Mouse (Mus musculus): Measurements from ENCODE around the gene Hoxc9.

Gene Hoxc9

DNA sequence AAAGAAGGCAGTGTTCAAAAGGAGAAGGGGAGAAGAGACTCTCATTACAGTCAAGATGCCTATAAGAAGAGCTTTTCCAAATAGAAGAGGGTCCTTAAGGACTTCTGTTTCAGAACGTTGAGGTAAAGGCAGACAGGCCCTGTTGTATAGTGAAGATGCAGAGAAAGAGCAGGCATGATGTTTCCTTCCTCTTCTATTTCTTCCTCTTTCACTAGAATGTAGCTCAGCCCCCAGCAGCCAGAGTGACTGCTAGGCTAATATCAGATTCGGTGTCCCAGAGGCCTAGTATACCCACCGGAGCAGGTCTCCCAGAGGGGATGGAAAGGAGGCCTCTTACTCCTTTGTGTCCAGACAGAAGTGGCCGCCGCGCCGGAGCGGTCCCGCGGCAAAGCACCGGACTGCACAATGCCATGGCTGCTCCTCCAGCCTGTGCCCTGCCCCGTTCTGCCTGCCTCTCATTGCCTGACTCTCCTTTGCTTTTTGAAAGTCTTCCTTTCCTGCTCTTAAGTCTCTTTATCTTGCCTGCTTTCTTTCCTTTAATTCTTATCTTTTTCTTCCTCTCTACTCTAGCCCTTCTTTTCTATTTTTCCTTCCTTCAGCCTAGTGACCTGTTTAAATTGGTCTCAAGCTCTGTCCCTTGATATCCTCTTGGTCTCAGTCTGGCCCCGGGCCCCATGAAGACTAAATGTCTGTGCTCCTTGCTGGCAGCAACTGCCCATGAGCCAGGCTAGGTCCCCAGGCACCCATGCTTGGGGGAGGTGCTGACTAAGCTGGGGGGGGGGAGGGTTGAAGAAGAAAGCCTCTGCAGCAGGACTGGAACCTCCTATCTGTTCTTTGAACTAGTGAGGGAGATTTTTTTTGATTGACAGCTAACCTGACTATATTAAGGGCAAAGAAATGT, 2.6 kb downstream of the Hoxc9 start:
- DNase-seq: no peak

DNA sequence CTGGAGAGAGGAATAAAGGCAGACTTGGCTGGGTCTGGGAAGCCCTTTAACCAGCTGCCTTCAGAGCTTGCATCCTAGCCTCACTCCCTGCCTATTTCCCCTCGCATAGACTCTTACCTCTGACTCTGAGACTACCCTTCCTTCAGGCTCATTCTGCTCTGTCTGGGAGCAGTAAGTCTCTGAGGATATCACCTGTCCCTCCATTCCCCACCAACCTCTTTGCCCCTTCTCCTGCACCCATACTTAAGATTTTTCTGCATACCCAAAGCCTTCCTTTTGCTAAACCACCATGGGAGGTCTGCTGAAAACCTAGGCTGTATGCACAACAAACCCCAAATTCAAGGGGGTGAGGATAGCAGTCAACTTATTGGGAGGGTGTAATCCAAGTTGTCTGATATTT, 3.7 kb downstream of the Hoxc9 start:
- no peak for DNase-seq

- no peak for DNase-seq
Measured at GRCm38 (mm10) chr15:102980352-102980751, 4.1 kb downstream of the Hoxc9 start.

GRCm38 (mm10) chr15:102980912-102981311, 4.7 kb downstream of the Hoxc9 start:
- DNase-seq: no peak

DNA sequence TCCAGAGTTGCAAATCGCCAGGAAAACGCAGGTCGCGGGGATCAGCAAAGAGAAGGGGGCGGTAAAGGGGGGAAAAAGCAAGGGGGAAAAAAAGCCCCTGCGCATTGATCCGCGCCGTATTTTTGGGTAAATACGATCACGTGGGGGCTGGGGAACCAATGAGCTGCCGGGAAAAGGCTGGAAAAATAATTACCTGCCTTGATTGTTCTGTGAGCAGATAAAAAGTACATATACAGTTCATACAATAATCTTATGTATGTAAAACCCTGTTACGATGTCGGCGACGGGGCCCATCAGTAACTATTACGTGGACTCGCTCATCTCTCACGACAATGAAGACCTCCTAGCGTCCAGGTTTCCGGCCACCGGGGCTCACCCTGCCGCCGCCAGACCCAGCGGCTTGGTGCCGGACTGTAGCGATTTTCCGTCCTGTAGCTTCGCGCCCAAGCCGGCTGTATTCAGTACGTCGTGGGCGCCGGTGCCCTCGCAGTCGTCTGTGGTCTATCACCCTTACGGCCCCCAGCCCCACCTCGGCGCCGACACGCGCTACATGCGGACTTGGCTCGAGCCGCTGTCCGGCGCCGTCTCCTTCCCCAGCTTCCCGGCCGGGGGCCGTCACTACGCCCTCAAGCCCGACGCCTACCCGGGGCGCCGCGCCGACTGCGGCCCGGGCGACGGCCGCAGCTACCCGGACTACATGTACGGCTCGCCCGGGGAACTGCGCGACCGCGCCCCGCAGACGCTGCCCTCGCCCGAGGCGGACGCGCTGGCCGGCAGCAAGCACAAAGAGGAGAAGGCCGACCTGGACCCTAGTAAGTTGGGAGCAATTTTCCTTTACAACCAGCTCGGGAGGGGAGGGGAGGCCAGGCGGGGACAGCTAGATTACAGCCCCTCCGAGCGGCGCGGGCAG, 5.4 kb downstream of the Hoxc9 start:
- no peak for DNase-seq

DNA sequence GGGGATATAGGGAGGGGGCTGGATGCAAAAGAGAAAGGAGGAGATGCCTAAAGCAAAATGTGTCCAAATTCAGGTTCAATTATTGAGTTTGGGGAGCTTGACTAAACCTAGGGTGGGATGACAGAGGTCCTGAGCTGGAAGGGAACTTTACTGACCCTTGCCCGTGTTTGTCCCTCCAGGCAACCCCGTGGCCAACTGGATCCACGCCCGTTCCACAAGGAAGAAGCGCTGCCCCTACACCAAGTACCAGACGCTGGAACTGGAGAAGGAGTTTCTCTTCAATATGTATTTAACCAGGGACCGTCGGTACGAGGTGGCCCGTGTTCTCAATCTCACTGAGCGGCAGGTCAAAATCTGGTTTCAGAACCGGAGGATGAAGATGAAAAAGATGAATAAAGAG, 7.5 kb downstream of the Hoxc9 start:
- no peak for DNase-seq

DNA sequence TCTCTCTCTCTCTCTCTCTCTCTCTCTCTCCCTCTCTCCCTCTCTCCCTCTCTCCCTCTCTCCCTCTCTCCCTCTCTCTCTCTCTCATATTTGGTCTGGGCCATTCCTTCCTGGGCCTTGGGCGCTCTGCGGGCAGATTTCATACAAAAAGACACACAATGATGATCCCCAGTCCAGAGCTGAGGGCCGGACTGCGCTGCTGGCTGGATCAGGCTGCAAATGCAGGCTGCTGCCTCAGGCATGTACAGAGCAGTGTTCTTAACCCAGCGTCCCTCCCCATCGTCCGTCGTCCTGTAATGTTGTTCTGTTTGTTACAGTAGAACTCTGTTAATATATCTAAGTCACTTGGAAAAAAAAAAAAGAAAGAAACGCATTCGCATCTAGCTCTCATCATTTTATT, 8.3 kb downstream of the Hoxc9 start:
- no peak for DNase-seq

GRCm38 (mm10) chr15:102984925-102985324, 8.7 kb downstream of the Hoxc9 start:
- no peak for DNase-seq

GRCm38 (mm10) chr15:102987124-102987833, 11.0 kb downstream of the Hoxc9 start:
- peak; percentile 88 for DNase-seq

DNA sequence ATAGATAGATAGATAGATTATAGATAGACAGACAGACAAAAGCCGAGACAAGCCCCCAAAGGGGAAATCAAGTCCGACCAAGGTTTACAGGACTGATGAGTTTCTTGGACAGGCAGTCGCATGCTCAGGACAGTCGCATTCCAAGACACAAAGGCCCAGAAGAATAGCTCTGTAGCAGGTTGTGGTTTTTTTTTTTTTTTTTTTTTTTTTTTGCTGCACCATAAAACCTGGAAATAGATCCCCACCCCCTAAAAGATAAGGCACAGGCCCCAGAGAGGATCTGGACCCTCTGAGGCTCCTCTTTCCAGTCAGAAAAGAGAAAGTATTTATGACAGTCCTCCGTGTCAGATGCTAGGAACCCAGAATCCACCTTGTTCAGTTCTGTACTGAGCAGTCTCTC, 11.8 kb downstream of the Hoxc9 start:
- DNase-seq: no peak

DNA sequence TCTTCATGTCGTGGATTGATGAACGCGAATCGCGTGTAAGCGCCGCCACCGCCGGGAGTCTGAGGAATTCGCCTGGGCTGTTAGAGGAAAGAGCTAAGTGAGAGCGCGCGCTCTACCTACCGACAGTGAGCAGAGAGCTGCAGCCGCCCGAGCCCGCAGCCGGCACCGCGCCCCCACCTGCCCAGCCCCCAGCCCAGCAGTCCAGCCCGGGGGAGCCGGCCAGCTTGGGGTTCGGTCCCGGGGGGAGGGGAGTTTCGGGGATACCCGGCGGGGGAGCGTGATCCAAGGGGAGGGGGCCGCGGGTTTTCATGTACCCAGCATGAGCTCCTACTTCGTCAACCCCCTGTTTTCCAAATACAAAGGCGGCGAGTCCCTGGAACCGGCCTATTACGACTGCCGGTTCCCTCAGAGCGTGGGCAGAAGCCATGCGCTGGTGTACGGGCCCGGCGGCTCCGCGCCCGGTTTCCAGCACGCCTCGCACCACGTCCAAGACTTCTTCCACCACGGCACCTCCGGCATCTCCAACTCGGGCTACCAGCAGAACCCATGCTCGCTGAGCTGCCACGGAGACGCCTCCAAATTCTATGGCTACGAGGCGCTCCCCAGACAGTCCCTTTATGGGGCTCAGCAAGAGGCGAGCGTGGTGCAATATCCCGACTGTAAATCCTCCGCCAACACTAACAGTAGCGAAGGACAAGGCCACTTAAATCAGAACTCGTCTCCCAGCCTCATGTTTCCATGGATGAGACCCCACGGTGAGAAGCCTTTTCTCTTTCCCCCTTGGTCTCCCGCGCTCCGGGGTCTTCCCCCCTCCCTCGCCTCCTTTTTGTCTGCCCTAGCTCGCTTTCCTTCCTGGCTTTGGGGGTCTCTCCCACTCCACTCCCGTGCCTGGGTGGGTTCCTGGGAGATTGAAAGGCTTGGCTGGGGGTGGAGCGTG, 14.5 kb downstream of the Hoxc9 start, which contains the start of gene Hoxc8:
Gene Hoxc8 (plus strand): TSS at position 147 of the 937 bp plus-strand sequence.
- no peak for DNase-seq

DNA sequence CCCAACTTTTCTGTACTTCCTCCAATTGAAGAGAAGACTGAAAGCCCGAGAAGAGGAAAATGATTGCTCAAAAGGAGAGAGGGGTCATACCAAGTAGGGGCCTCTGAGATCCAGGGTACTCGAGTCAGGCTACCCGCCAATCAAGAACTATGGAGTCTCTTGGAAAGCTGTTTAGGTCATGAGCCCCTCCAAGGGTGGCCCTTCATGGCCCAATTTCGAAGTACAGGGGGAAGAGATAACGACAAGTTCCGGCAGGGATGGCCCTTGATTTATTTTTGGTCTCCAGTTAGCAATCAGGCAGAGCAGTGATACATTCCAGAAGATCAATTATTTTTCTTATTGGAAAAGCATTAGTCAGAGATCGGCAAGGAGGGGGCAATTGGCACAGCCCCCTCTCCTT, 15.5 kb downstream of the Hoxc9 start:
- DNase-seq: no peak

- DNase-seq: no peak
Measured at GRCm38 (mm10) chr15:102992206-102992605, 16.0 kb downstream of the Hoxc9 start.

GRCm38 (mm10) chr15:102992863-102993262, 16.6 kb downstream of the Hoxc9 start:
- DNase-seq: no peak

GRCm38 (mm10) chr15:102996548-102996947, 20.3 kb downstream of the Hoxc9 start:
- DNase-seq: no peak

DNA sequence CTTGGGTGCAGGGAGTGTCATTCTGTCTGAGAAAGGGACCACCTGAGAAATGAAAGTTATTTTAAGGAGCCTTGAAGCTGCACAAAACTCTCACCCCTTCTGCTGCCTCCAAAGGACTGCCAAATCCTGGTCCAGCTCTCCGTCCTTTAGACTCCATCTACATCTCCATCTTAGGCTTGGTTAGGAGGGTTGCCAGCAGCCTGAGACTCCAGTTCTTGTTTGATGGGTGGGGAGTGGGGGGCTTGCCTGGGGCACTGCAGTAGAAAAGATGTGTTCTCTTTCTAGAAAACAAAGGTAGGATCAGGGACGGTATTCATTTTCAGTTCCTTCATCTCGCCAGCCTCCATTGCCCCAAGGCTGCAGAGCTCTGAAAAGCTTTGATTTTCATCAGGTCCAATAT, 21.2 kb downstream of the Hoxc9 start:
- DNase-seq: no peak

GRCm38 (mm10) chr15:102997939-102998355, 21.7 kb downstream of the Hoxc9 start, which contains the start of gene Hoxc6:
TSS of gene Hoxc6 (plus strand) at chr15:102998257.
- DNase-seq: no peak

DNA sequence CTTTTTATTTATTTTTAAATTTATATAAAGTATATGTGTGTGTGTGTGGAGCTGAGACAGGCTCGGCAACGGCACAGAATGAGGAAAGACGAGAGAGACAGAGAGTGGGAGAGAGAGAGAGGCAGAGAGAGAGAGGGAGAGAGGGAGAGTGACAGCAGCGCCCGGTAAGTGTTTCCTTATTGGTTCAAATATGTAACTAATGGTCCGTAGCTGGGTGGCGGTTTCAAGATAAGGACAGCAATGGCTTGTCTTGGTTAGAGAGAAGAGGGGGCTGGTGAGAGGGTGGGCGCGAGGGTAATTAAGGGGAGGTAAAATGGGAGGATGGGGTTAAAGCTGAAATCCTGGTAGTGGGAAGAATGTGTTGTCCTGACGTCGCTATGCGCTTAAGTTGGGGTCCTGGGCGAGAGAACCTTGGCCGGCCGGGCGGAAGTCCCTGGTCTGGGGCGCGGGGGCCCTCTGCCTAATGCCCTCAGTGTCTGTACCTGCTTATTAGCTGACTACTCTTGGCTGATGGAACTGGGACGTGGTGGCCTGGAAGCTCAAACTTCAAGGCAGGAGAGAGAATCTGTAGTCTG, 22.5 kb downstream of the Hoxc9 start:
- DNase-seq: no peak

GRCm38 (mm10) chr15:102999183-102999831, 23.1 kb downstream of the Hoxc9 start:
- peak; percentile 30 for DNase-seq

DNA sequence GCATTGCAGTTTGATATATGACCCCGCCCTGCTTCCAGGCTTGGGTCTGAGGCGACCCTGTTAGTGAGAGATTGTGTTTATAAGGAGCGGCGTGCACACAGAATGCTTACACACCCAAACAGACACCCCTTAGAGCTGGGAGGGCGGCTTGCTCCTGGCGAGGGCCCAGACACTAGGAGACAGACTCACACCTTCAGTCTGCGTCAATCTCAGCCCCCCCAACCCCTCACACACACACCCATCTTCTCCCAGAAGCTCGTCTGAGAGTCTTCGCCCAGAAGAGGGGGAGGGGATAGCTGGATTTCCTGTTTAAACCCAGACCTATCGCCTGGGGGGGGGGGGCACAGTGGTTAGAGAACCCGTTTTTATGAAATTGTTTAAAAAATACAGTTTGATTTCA, 23.7 kb downstream of the Hoxc9 start:
- DNase-seq: no peak

DNA sequence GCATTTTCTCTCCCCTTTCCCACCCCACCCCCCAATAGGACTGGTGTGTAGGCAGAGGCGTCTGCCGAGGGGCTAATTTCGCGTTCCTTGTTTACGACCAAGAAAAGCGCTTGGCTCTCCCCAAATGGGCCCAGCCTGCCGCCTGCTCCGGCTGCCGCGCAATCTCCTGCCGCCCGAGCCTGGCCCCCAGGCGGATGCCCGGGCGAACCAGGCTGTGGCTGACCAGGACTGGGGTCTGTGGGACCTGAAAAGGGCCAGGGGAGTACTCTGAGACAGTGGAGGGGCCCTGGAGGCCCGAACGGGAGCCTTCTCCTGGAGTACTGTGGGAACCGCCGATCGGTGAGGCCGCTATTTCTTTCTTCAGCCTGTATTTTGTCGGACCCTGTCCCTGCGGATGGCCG, 24.3 kb downstream of the Hoxc9 start:
- DNase-seq: no peak
